Mouse (Mus musculus): ENCODE measurements around the gene Cfap52.

The Cfap52 gene

GRCm38 (mm10) chr11:67926348-67927055, 38.9 kb downstream of the Cfap52 start:
- peak; percentile 25 for DNase-seq (ENCODE audit: extremely low spot score)

GRCm38 (mm10) chr11:67925000-67925399, 40.5 kb downstream of the Cfap52 start:
- no peak for DNase-seq (ENCODE audit: extremely low spot score)

- no peak for DNase-seq (ENCODE audit: extremely low spot score)
Measured at GRCm38 (mm10) chr11:67923720-67924119, 41.7 kb downstream of the Cfap52 start.

DNA sequence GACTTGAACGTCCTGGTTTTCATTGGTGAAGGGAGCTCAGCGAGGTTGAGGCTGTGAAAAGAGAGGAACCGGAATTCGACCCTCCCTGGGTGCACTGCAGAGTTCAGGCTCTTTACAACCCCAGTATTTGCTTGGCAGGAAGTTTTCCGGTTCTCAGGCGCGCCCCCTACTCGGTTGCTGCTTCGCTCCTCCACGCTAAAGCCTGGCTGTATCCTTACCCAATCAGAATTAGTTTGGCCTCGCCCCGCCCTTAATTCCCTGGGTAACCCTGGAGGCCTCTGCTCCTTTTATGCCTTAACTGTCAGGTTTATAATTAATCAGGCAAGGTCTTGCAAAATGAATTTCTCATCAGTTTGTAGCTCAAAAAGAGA, 42.7 kb downstream of the Cfap52 start:
- peak; percentile 78 for DNase-seq (ENCODE audit: extremely low spot score)

- DNase-seq (ENCODE audit: extremely low spot score): peak; percentile 68
Measured at GRCm38 (mm10) chr11:67921827-67922754, 43.4 kb downstream of the Cfap52 start, which contains the start of gene Usp43. TSS of gene Usp43 (minus strand) at chr11:67922153.

DNA sequence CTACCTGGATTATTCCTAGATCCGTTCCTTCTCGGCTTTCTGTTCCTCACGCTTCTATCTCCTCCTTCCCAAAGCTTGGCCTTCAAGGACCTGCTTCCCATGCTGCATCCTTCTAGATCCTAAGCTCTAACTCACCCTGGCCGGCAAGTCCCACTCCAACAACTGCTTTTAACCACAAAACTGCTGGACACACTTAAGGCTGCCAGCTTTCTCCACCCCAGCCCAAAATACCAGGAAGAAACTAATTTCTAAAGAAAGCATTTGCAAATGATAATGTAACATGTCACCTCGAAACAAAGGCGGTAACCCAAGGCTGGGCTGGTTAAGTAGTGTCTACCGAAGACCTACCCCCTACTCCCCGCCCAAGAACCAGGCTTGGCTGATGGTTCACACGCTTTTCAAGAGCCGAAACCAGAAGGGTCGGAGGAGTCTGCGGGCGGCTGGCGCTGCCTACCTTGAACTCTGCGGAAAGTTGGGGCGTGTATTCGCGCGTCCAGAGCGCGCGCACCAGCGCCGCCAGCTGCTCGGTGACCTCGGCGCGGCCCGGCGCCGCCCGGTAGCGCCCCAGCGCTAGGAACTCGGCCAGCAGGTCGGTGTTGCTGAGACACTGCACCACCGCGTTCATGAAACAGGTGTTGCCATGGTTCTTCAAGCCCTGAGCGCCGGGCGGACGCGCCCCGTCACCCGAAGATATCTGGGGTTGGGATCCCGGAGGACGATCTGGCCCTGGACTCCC, 44.2 kb downstream of the Cfap52 start:
- peak; percentile 61 for DNase-seq (ENCODE audit: extremely low spot score)

GRCm38 (mm10) chr11:67920226-67920960, 45.1 kb downstream of the Cfap52 start:
- no peak for DNase-seq (ENCODE audit: extremely low spot score)

GRCm38 (mm10) chr11:67919593-67919992, 45.9 kb downstream of the Cfap52 start:
- DNase-seq (ENCODE audit: extremely low spot score): no peak

DNA sequence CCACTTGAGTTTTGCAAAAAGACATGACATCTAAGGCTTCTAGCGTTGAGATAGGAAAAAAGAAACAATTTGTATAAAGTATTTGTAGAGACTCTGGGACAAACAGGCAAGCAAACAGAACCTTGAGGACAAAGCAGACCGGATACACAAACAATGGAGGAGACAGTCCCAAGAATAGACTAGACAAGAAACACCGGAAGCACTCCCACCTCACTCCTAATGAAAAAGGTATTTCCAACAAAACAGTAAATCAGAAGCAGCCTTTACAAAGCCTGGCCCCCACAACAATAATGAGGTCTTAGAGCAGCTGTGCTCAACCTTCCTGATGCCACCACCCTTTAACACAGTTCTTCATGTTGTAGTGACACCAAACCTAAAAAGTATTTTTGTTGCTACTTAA, 48.3 kb downstream of the Cfap52 start:
- DNase-seq (ENCODE audit: extremely low spot score): no peak

DNA sequence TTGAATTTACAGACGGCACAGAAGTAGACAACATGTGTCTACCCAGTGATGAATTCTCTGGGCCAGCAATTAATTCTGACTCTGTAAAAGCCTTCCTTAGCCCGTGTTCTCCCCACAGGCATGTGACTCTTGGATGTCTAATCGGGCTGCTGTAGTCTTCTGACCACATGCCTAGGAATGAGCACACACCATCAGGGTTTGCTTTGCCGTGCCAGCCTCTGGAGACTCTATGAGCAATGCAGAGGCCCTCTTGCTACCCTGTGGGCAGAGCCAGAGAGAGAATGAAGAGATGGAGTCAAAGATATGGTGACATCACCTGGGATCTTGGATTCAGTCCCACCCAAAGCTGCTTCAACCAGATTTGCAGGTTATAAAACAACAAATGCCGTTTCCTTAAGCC, 54.4 kb downstream of the Cfap52 start:
- no peak for DNase-seq (ENCODE audit: extremely low spot score)

DNA sequence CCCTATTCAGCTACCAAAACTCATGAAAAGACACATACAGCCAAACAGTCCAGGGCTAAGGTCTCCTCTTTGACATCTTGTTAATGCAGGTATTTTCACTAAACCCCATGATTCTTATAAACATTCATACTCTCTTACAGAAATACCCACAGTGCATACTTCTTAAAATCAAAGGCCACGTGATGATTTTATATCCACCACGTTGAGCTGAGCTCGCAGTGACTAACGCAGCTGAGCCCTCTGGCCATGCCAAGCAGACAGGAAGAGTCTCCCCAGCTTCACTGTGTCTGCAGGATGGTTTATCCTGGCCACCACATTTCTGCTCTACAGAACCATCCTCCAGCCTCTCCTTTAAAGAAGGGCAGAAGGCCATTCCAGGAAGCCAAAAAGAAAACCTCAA, 61.7 kb downstream of the Cfap52 start:
- no peak for DNase-seq (ENCODE audit: extremely low spot score)

DNA sequence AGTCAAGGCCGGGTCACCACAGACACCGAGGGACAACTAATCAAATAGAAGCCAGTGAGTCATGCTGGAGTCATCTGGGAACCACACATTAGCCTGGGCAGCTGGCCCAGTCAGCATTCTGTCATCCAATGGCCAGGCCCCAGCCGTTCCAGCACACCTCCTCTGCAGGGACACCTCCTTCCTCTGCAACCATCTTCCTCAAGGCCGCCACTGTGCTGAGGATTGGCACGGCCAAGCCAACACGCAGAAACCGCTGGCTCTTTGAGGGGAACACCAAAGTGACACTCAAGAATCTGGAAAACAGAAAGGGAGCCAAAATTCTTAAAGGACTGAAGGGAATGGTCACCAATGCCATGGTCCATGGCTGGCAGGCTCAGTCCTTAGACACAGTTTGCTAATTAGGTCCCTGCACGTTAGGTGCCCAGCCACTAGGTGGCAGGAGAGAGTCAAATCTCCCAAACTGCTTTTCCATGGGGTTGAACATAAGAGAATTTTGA, 68.3 kb downstream of the Cfap52 start:
- peak; percentile 38 for DNase-seq (ENCODE audit: extremely low spot score)

DNA sequence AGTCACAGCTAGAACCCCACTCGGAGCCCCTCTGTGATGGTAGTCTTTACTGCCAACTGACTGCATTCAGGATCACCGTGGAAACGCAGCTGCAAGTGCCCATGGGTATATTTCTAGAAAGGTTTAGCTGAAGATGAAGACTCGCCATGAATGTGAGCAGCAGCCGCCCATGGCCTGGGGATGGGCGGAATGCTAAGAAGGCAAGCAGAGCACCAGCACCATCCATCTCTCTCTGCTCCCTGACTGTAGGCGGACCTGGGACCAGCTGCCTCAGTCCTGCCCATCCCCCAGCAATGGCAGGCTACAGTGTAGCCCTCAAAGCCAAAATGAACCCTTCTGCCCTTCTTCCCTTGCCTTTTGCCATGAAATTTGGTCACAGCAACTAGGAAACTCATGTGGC, 69.8 kb downstream of the Cfap52 start:
- no peak for DNase-seq (ENCODE audit: extremely low spot score)

DNA sequence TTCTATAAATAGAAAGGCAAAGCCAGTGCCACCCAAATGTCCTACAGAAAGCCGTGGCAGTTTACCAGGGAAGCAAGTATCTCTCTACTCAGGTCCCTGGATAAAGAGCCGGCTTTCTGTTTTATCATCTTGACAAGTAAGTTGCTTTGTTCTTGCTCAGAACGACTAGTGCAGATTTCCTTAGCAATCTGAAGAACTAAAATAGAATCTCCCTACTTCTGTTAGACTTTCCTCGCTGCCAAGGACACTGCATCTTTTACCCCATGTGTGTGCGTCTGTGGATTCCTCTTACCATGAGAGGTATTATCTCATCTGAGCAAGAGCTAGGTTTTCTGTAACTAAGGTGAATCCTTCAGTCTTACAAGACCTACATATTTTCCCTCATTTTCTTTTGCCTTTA, 76.9 kb downstream of the Cfap52 start:
- no peak for DNase-seq (ENCODE audit: extremely low spot score)

DNA sequence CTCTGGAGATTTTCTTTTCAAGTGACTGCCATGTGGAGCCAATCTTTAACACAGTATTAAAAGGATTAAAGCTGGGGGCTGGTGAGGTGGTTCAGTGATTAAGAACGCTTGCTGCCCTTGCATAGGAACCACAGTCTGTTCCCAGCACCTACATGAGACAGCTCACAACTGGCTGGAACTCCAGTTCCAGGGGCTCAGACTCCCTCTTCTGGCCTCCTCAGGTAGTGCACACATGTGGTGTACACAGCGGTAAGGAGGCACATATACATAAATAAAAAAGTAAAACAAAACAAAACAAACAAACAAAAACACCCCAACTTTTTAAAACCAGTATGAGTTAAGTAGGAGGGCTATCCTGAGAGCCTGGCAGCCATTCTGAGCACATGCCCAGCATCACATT, 79.5 kb downstream of the Cfap52 start:
- DNase-seq (ENCODE audit: extremely low spot score): no peak
